Mouse (Mus musculus) limb, embryonic 15.5 days (tissue): ENCODE results near the gene Ubap2. TPM values are rescaled to one million over a fixed set of nuclear protein-coding genes. Genes with fewer than 3 reads are reported as not detected.

Experiments used
- ATAC-seq: fragments of 200-750 bp; cut with Nextera tagmentation; 2 replicates; pipeline ENCODE4 v1.8.0; 2017; ENCODE audit warnings: low read depth, moderate TSS enrichment; ENCODE audit not compliant: insufficient number of reproducible peaks, low FRiP score, low TSS enrichment
- H3K27ac ChIP-seq: fragments of 300-500 bp; sonication (generic); 2 replicates; pipeline ENCODE4 v1.5.1; 2015; ENCODE audit warnings: moderate library complexity, mild to moderate bottlenecking, inconsistent platforms
- H3K27me3 ChIP-seq: fragments of 300-500 bp; sonication (generic); 2 replicates; pipeline ENCODE4 v1.6.1; 2015; ENCODE audit warnings: inconsistent platforms
- H3K36me3 ChIP-seq: fragments of 300-500 bp; sonication (generic); 2 replicates; pipeline ENCODE4 v1.6.1; 2015; ENCODE audit warnings: inconsistent platforms
- H3K4me1 ChIP-seq: fragments of 300-500 bp; sonication (generic); 2 replicates; pipeline ENCODE4 v1.6.1; 2015; ENCODE audit warnings: inconsistent platforms
- H3K4me2 ChIP-seq: fragments of 300-500 bp; sonication (generic); 2 replicates; pipeline ENCODE4 v1.6.1; 2015; ENCODE audit warnings: mild to moderate bottlenecking, inconsistent platforms
- H3K4me3 ChIP-seq: fragments of 300-500 bp; sonication (generic); 2 replicates; pipeline ENCODE4 v1.5.1; 2015; ENCODE audit warnings: mild to moderate bottlenecking, inconsistent platforms
- H3K9ac ChIP-seq: fragments of 300-500 bp; sonication (generic); 2 replicates; pipeline ENCODE4 v1.6.1; 2015; ENCODE audit warnings: inconsistent platforms
- H3K9me3 ChIP-seq: fragments of 300-500 bp; sonication (generic); 2 replicates; pipeline ENCODE4 v1.6.1; 2016; ENCODE audit warnings: inconsistent platforms
- WGBS: fragments of 180-500 bp; shearing (Covaris S2); methylation state at CpG from one replicate; pipeline ENCODE4 v1.1.7; 2015; 5-methylcytosine and 5-hydroxymethylcytosine counted together
- polyA plus RNA-seq: library from polyadenylated mRNA; unstranded; fragments of >200 nt; fragmentation: Nextera tagmentation; extraction: Ambion mirVana; gene quantifications from 2 replicates; pipeline ENCODE4 v1.2.1, GENCODE M21; 2015

The Ubap2 gene
- polyA plus RNA-seq = 56.9 and 68.8 TPM in 2 replicates

DNA sequence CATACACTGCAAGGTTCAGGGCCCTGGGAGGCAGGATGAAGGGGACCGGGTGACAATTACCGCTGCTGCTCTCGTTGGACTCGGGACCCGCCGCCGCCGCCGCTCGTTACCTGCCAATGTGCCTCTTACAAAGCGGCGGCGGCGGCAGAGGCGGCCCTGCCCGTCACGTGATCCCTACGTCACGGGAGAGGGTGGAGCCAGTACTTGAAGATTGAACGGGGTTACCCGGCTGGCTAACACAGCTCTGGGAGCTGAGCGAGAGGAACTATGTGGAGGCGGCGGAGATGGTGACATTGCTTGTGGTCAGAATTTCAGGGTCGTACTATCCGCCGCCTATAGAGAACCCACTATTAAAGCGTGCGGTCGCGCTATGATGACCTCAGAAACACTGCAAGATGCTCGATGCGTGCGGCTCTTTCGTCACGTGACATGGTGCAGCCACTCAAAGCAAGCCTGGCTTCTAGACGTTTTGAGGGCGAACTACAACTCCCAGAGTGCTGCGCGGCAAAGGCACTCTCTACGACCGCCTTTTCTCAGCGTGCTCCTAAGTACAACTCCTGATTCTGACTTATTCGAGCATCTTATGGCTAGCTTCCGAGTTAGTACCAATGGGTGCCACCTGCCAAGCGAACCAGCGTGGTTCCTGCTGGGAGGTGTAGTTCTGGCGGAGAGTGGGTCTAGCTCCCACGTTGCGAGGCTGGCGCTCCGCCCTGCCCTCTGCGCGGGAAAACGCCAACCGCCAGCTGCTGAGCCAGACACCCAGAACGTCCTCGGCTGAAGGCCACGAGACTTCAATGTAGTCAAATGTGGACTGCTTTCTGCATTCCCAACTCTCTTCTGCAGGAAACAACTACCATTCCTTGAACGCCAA lies at the start of gene Ubap2:
TSS of gene Ubap2 (minus strand) at position 165 of the 871 bp plus-strand sequence.
- peak within 1 kb of the TSS; percentile 73 for H3K9ac ChIP-seq
- H3K36me3 ChIP-seq = peaks cover 9% of the 10 kb centered on the region; the same call in 1 of the 2 replicates
- no peaks in the 10 kb centered on the region for H3K27me3 ChIP-seq
- ATAC-seq = peak; percentile 96
- under 1% methylated on average over 60 of the region's 60 CpGs for WGBS
- H3K4me2 ChIP-seq = peak within 1 kb of the TSS; percentile 61
- H3K4me1 ChIP-seq = peaks cover 23% of the 10 kb centered on the region
- no peaks in the 10 kb centered on the region for H3K9me3 ChIP-seq
- H3K27ac ChIP-seq = peak within 1 kb of the TSS; percentile 95
- peak within 1 kb of the TSS; percentile 78 for H3K4me3 ChIP-seq

DNA sequence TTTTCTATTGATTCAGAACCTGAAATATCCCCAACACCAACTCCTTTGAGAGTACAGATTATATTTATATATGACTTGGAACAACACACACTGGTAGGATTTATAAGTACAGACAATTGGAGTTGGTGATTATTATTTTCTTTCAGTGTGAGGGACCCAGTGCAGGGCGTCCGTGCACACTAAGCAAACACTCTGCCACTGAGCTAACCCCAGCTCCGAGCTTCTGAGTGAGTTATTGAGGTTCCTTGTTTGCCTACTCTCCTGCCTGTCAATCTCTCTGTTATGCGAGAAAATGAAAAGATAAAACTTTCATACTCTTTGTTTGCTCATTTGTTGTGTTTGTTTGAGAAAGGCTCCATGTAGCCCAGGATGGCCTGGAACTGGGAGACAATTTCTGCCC lies 46.0 kb upstream of the Ubap2 start:
- no peaks in the 10 kb centered on the region for H3K9me3 ChIP-seq
- no peak overlapping the region for H3K4me3 ChIP-seq
- H3K9ac ChIP-seq = no peak overlapping the region
- no peak for ATAC-seq
- WGBS = 76% methylated on average over 4 of the region's 4 CpGs
- H3K4me1 ChIP-seq = no peaks in the 10 kb centered on the region
- H3K36me3 ChIP-seq = no peaks in the 10 kb centered on the region
- no peak overlapping the region for H3K4me2 ChIP-seq
- no peaks in the 10 kb centered on the region for H3K27me3 ChIP-seq
- no peak overlapping the region for H3K27ac ChIP-seq

DNA sequence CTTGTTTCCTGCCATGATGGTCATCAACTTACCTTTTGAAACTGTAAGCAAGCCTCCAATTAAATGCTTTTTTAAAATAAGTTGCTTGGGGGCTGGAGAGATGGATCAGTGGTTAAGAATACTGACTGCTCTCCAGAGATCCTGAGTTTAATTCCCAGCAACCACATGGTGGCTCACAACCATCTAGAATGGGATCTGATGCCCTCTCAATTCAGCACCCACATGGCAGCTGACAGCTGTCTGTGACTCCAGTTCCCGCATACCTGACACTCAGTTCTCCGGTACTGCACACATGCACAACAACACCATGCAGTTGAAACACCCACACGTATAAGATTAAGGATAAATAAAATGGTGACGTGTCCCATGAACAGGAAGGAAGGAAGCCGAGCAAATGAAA lies 43.3 kb upstream of the Ubap2 start:
- H3K27ac ChIP-seq = no peak overlapping the region
- H3K4me2 ChIP-seq = no peak overlapping the region
- H3K36me3 ChIP-seq = no peaks in the 10 kb centered on the region
- ATAC-seq = no peak
- H3K4me1 ChIP-seq = peaks cover 12% of the 10 kb centered on the region
- no peak overlapping the region for H3K4me3 ChIP-seq
- H3K9ac ChIP-seq = no peak overlapping the region
- WGBS = 83% methylated on average over 5 of the region's 5 CpGs
- no peaks in the 10 kb centered on the region for H3K27me3 ChIP-seq
- no peaks in the 10 kb centered on the region for H3K9me3 ChIP-seq

DNA sequence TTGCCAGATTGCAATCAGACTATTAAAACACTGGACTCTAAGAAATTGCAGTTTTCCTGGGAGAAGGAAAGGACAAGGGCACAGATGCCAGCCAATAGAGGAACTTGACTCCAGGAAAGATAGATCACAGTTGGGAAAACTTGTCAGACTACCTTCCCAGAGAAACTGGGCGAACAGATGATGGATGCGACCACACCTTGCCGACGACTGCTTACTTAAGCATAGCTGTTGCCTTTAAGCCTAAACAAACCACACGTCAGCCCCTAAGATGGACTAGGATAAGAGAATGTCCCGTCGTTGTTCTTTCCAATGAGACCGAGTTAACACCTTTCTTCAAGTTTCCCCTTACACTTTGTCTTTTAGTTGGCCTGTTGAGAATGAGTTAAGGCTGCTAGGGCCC lies 40.2 kb upstream of the Ubap2 start:
- peaks cover 22% of the 10 kb centered on the region for H3K4me1 ChIP-seq
- no peaks in the 10 kb centered on the region for H3K9me3 ChIP-seq
- 41% methylated on average over 8 of the region's 8 CpGs for WGBS
- H3K4me3 ChIP-seq = peak overlapping the region; percentile 99
- H3K36me3 ChIP-seq = peaks cover 29% of the 10 kb centered on the region
- peak overlapping the region; percentile 80 for H3K4me2 ChIP-seq
- H3K9ac ChIP-seq = peak overlapping the region; percentile 95
- ATAC-seq = no peak
- H3K27ac ChIP-seq = peak overlapping the region; percentile 99
- H3K27me3 ChIP-seq = no peaks in the 10 kb centered on the region

DNA sequence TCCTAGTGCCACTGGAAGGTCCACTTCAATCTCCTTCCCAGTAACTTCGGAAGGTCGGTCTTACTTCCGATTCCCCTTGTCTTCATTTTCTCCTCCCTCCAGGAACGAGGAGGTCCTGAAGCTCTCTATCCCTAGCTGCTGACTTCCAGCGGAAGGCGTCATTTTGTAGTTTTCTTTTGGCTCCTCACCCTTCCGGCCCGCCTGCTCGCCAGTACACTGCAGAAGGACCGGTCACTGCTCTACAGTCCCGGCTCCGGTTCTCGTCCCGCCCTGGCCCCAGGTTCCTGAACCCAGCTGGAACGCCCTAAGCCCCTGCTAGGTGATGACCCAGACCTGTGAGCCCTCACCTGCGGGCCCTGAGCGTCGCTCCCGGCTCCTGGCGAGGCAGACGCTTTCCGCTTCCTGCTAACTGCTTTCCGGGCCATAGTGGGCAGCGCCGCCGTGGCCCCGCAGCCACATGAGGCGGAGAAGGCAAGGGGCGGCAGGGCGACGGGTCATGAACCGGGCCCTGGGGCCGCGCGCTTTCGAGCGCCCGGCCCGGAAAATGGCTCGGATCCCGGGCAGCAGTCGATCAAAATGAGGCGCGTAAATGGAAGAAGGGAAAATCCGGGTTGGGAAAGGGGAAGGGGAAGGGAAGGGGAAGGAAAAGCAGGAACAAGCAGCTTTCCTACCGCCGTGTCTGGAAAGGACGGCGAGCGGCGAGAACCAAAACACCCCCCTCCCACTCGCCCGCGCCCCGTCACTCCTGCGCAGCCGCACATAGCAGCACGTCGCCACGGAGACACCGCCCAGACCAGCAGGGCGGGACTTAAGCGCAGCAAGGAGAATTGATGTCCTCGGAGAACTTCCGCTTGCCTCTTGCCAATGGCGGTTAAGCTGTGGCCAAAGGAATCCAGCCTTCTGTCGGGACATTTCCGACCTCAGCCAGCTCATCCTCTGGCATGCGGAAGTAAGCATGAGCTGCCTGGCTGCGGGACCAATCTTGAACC lies 39.5 kb upstream of the Ubap2 start, which contains the start of gene Dcaf12:
TSS of gene Dcaf12 (minus strand) at position 749 of the 989 bp plus-strand sequence.
- WGBS = under 1% methylated on average over 70 of the region's 70 CpGs
- peak within 1 kb of the TSS; percentile 99 for H3K27ac ChIP-seq
- peaks cover 36% of the 10 kb centered on the region for H3K36me3 ChIP-seq
- peak; percentile 94 for ATAC-seq
- H3K4me3 ChIP-seq = peak within 1 kb of the TSS; percentile 99
- peak within 1 kb of the TSS; percentile 95 for H3K9ac ChIP-seq
- no peaks in the 10 kb centered on the region for H3K9me3 ChIP-seq
- H3K27me3 ChIP-seq = no peaks in the 10 kb centered on the region
- peak within 1 kb of the TSS; percentile 80 for H3K4me2 ChIP-seq
- H3K4me1 ChIP-seq = peaks cover 22% of the 10 kb centered on the region

DNA sequence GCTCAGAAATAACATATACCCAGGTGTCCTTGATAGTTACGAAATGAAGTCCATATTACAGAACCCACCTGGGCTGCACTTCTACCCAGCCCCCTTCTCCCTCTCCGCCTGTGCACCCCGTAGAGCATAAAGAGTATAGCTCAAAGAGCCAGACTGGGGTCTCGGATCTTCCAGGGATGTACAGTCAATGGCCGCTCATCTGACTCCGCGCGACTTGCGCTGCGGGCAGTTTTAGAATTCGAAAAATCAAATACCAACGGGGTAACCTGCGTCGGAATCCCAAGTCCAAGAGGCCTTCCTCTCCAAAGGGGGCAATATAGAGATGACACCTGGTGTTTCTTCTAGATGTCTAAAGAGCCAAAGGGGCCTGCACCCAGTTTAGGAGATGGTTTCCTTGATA lies 38.8 kb upstream of the Ubap2 start:
- peaks cover 42% of the 10 kb centered on the region for H3K36me3 ChIP-seq
- WGBS = 17% methylated on average over 14 of the region's 14 CpGs
- H3K4me3 ChIP-seq = peak overlapping the region; percentile 99
- no peaks in the 10 kb centered on the region for H3K9me3 ChIP-seq
- H3K4me1 ChIP-seq = peaks cover 22% of the 10 kb centered on the region
- no peaks in the 10 kb centered on the region for H3K27me3 ChIP-seq
- H3K4me2 ChIP-seq = peak overlapping the region; percentile 80
- H3K9ac ChIP-seq = peak overlapping the region; percentile 95
- no peak for ATAC-seq
- peak overlapping the region; percentile 99 for H3K27ac ChIP-seq

DNA sequence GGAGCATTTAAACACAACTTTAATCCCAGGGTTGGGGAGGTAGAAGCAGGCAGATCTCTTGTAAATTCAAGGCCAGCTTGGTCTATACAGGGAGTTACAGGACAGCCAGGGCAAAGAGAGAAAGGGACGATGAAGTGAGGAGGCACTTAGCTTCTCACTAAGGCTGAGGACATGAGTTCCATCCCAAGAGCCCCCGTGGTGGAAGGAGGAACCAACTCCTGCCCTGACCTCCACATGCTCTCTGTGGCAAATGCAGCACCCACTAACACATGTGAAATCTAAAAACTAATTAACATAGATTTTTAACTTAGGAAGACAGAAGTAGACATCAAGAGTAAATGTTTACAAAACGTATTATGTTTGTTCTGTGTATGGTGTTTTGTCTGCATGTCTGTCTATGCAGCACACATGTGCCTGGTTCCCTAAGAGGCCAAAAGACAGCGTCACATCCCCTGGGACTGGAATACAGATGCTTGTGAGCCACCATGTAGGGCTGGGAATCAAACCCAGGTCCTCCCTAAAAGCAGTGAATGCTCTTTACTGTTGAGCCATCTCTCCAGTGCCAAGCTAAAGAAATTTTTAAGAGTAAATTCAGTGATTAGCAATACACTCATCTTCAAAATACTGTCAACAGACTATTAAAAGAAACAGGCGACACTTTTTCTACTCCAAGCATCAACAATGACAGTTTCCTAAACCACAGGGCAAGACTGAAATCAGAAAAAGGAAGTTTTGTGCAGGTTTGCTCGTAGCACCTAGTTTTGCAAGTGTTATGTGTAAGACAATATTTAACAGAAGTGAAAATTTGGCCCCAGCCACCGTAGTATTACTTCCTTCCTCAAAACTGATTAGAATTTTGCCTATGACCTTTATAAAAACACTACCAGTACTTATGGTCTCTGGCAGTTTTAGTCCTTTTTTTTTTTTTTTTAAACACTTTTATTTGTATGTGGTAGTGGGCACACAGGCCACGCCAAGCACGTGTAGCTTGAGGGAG lies 35.9 kb upstream of the Ubap2 start:
- Histone ChIP-seq H3K9me3 (no peaks in the 10 kb centered on the region), H3K4me3 (no peak overlapping the region), H3K4me2 (no peak overlapping the region), H3K27me3 (no peaks in the 10 kb centered on the region), H3K9ac (no peak overlapping the region), H3K4me1 (peaks cover 22% of the 10 kb centered on the region), H3K36me3 (peaks cover 52% of the 10 kb centered on the region), H3K27ac (no peak overlapping the region)
- WGBS = 88% methylated on average over 9 of the region's 9 CpGs
- no peak for ATAC-seq

DNA sequence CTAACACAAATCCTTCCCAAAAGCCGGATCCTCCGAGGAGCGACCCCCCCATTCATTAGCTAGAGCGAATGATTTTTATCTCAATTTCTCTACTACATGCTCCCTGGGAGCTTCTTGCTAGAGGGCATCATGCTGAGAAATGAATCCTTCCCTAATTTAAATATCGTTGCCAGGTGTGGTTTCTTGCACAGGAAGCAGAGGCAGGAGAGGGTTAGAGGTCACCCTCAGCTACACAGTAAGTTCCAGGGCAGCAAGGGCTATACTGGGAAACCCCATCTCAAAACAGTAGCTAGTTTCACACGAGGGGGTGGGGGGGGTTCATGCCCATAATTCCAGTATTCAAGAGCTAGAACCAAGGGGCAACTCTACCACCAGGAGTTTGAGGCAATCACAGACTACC lies 32.5 kb upstream of the Ubap2 start:
- H3K27ac ChIP-seq = no peak overlapping the region
- no peak for ATAC-seq
- 0 out of 2 replicates have a peak, but pooled peaks cover 3% of the 10 kb centered on the region for H3K4me1 ChIP-seq
- H3K36me3 ChIP-seq = peaks cover 57% of the 10 kb centered on the region
- no peak overlapping the region for H3K4me2 ChIP-seq
- WGBS = 82% methylated on average over 6 of the region's 6 CpGs
- no peak overlapping the region for H3K9ac ChIP-seq
- H3K4me3 ChIP-seq = no peak overlapping the region
- no peaks in the 10 kb centered on the region for H3K9me3 ChIP-seq
- H3K27me3 ChIP-seq = no peaks in the 10 kb centered on the region

DNA sequence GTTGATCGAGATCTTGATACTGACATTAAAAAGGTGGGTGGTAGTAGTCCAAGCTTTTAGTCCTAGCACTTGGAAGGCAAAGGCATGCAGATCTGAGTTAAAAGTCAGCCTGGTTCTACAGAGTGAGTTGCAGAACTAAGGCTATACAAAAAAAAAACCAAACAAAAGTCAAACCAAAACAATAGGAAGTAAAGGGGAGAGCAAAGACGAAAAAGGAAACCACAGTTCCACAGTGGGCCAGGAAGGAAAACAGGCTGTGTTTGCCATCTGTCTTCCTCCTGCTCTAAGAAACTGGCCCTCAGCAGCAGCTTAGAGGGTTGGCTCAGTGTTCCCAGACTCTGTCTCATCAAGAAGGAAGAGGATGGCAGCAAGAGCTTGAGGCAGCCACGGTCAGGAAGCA lies 29.4 kb upstream of the Ubap2 start:
- H3K36me3 ChIP-seq = peaks cover 58% of the 10 kb centered on the region
- H3K4me1 ChIP-seq = no peaks in the 10 kb centered on the region
- no peak overlapping the region for H3K4me3 ChIP-seq
- H3K4me2 ChIP-seq = no peak overlapping the region
- H3K9ac ChIP-seq = no peak overlapping the region
- 73% methylated on average over 3 of the region's 3 CpGs for WGBS
- no peak for ATAC-seq
- H3K27ac ChIP-seq = no peak overlapping the region
- H3K9me3 ChIP-seq = no peaks in the 10 kb centered on the region
- H3K27me3 ChIP-seq = no peaks in the 10 kb centered on the region

DNA sequence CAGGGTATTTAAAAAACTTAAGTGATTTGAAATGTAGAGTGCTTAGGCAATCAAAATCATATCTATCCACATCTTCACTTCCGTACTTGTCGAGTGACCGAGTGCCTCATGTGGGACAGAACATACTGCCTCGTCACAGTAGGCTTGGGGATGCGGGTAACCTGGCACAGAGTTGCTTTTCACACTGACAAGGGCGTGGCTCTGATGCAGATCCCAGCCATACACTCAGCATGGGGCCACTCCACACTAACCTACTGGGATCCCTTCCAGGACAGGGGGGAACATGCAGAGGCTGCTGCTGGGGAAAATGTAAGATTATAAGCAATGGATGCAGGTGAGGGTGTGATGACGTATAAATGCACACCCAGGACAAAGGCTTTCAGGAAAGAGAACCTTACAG lies 28.7 kb upstream of the Ubap2 start:
- Histone ChIP-seq H3K9ac (no peak overlapping the region), H3K27ac (no peak overlapping the region), H3K36me3 (peaks cover 58% of the 10 kb centered on the region), H3K27me3 (no peaks in the 10 kb centered on the region), H3K4me1 (no peaks in the 10 kb centered on the region), H3K4me3 (no peak overlapping the region), H3K4me2 (no peak overlapping the region), H3K9me3 (no peaks in the 10 kb centered on the region)
- 90% methylated on average over 7 of the region's 7 CpGs for WGBS
- no peak for ATAC-seq

DNA sequence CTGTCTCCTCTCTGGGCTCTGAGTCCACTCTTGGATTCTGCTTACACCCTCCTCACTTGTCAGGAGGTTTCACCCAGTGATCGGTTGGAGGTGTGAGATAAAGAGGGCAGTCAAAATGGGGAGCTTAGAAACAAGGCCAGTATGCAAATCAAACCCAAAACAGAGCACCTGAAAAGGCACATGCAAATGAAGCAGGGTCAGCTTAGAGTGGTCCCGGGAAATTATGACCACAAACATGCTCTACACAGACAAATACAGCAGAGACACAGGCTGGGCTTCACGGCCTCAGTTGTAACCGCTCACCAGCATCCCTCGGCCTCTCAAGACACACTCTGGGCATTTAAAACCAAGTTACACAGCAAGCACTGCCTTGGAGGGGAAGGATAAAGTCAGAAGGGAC lies 24.0 kb upstream of the Ubap2 start:
- H3K27me3 ChIP-seq = no peaks in the 10 kb centered on the region
- ATAC-seq = no peak
- H3K36me3 ChIP-seq = peaks cover 84% of the 10 kb centered on the region
- H3K27ac ChIP-seq = no peak overlapping the region
- H3K9ac ChIP-seq = no peak overlapping the region
- H3K4me3 ChIP-seq = no peak overlapping the region
- no peaks in the 10 kb centered on the region for H3K9me3 ChIP-seq
- WGBS = 90% methylated on average over 5 of the region's 5 CpGs
- no peak overlapping the region for H3K4me2 ChIP-seq
- H3K4me1 ChIP-seq = no peaks in the 10 kb centered on the region
